Mouse (Mus musculus) testis, postnatal 14 days (tissue): ENCODE results near the gene Fndc3a.
A peak's percentile ranks its signal among the peaks of the same experiment; 100 is the strongest.

Experiments
- DNase-seq: peaks from one replicate; pipeline ENCODE4 v3.0.0; 2021; ENCODE audit warnings: low spot score

Fndc3a gene

DNA sequence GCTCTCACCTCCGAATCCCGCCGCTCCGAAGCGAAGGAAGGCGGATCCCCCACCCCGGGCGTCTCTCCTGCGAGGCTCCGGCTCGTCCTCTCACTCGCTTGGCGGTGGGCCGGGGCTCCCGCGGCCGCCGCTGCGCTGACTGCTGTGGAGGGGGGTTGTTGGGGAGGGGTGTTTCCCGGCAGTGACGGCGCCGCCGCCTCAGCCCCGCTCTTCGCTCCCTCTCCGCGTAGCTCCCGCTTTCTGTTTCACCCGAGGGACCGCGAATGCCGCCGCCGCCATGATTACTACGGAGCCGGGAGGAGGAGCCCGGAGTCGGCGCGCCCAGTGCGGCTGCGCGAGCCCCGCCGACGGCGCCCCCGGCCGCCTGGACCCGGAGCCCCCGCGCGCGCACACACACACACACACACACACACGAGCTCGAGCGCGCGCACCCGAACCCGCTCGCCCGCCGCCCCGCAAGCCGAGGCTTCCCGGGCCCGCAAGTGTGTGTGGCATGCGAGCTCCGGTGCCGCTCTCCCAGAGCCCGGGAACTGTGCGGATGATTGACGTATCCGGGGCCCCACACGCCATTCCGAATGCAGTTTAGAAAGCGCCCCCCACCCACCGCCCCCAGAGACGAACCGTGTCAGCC, at the start of gene Fndc3a:
Gene Fndc3a (minus strand): TSS at position 294 of the 631 bp plus-strand sequence.
- DNase-seq, result peak; percentile 90

DNA sequence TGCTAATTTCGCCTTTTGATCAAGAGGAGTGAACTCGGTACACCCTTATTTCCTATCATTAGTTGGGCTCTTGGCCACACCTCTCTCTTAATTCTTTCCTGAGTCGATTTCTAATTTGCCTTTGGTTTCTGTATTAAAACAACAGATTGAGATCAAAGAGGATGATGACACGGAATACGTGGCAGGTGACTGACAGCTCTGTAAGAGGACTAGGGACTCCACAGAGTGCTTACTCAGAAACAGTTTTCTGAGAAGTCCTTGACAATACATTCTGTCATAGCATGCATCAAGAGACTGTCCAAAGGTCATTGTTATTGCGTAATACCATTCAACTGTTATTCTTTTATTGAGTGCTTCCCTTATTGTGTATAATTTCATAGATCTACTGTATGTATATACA, 43.1 kb upstream of the Fndc3a start:
- DNase-seq, result no peak

DNA sequence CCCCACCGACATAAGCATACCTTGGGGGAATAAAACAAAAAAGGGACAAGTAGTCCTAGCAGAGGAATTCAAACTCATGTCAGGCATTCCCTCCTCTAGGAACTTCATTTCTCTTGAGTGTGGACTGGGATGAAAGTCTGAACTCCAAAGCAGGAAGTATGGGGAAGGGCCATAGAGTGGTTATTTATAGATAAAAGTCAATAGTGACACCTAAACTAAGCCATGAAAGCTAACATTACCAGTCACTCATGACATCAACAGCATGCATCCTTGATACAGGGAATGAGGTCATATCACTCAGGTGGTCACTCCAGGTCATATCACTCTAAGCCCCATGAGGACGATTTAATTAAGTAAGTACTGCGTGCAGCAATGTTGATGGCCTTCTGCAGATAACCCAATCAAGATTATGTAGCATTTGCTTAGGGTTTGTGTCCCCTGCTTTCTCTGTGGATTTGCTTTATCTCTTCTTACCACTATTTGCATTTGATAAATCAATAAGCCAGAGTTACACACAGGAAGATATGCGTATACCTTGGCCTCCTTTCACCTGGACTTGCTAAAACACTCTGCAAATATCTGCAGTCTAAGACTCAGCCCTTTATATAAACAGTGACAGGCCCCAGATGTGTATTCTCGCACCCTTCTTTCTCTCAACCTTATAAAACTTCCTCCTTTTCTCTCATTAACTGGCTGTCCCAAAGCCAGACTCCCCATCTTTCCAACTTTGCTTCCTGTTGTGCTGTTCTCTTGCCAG, 40.8 kb upstream of the Fndc3a start:
- DNase-seq, result no peak

GRCm38 (mm10) chr14:72748331-72748730, 38.5 kb upstream of the Fndc3a start:
- DNase-seq, result no peak

GRCm38 (mm10) chr14:72741667-72742066, 31.9 kb upstream of the Fndc3a start:
- peak; percentile 39 for DNase-seq

- no peak for DNase-seq
These were observed 30.5 kb upstream of the Fndc3a start for GRCm38 (mm10) chr14:72740336-72740735.

DNA sequence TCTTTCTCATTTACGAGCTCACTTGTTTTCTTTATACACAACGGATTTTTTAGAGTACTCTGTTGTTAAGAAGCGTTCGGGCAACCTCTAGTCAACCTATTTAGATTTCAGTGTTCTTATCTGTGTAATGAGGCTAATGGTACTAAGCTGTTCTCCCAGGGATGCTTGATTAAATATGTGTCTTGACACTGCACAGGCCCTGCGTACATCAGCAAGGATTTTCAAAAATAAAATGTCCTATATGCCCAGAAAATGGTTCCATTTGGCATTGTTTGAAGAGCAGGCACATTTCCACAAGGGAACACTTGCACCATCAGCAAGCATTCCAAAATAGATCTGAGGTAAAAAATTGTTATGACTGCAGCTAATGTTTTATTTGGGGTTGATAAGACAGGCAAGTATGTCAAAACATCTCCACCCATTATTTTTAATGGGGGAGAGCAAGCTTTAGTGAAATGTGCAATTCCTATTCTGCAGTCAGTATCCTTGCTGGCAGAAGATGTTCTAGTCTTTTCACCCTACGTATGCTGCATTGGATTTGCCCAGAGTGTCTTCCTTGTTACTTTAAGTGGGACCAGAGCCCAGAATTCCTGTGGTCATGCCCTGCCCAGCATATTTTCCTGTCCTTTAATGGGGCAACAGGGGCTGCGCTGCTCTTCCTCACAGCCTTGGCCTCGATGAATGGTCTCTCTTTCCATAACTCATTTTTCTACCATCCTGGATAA, 29.8 kb upstream of the Fndc3a start:
- DNase-seq, result no peak

DNA sequence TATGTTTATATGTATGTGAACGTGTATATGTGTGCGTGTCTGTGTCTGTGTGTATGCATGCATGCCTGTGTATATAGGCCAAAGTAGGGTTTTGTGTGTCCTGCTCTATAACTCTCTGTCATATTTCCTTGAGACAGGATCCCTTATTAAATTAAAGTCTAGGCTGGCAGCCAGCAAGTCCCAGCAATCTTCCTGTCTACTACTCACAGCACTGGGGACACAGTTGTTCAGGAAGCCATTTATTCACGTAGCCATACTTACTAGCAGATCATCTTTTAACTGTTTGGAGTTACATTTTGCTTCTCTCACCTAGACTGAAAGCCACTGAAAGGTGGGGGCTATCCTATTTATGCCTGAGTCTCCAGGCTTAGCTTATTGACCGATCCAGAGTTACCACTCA, 29.0 kb upstream of the Fndc3a start:
- no peak for DNase-seq

DNA sequence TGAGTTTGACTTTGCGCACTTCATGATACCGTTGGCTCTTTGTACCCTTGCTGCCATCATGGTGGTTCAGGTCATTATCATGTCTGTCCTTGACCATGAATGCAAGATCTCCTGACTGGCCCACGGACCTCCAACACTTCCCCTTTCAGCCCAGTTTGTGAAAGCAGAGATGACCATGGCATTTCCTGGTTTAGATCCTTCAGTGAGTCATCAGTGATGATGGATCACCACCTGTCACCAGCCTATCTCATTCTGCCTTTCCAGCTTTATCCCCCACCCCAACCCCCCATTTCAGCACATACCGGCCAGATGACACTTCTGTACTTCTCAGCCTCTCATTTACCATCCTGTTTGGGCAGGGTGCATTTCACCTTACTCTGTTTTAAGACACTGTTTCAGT, 28.4 kb upstream of the Fndc3a start:
- no peak for DNase-seq

DNA sequence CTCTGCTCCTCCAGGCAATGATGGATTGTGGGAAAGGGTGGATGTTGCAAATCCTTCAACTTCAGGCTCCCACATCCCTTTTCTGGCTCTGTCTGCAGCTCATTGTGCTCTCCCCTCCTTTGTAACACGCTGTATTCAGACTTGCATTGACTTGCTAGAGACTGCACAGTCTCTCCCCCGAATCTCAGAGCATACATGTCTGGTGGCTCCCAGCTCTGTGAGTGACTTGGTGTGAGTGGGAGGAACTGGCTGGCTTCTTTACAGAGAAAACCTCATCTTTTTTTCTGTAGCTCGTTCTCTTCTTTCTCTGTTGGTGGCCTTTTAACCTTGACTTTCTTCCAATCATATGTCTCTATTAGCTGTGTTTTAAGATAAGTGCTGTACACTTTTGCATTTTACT, 16.1 kb upstream of the Fndc3a start:
- DNase-seq, result no peak

GRCm38 (mm10) chr14:72722274-72723053, 12.7 kb upstream of the Fndc3a start:
- DNase-seq, result no peak

- DNase-seq, result no peak
These were observed 6.4 kb upstream of the Fndc3a start for GRCm38 (mm10) chr14:72716175-72716574.

GRCm38 (mm10) chr14:72711130-72711529, 1.3 kb upstream of the Fndc3a start:
- DNase-seq, result no peak

DNA sequence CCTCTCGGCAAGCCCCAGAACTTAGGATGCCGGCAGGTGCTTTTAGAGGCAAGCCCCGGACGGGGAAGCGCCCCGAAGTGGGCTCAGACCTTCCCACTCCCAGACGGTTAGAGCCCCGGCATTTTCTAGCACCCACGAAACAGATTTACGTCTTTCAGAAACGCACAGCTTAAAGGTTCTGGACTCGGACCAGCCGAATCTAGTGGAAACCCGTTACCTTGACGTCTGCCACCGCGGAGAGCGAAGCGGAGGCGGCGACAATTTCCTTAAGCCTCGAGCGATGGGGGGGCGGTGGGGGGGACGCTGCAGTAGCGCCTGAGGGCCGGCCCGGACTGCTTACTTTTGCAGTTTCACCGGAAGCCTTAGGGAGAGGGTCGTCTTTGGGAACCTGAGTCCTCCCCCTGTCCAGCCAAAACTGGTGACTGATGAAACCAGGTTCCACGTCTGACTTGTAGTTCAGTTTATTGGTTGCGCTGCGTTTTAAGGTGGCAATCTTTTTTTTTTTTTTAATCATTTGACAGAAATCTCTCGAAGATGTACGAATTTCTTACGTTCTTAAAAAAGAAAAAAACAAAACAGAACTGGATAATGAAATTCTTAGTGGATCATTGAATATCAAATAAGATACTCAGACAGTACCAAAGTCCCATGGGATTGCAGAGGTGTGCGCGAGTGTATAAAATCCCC, 681 bp upstream of the Fndc3a start:
- DNase-seq, result peak; percentile 79

DNA sequence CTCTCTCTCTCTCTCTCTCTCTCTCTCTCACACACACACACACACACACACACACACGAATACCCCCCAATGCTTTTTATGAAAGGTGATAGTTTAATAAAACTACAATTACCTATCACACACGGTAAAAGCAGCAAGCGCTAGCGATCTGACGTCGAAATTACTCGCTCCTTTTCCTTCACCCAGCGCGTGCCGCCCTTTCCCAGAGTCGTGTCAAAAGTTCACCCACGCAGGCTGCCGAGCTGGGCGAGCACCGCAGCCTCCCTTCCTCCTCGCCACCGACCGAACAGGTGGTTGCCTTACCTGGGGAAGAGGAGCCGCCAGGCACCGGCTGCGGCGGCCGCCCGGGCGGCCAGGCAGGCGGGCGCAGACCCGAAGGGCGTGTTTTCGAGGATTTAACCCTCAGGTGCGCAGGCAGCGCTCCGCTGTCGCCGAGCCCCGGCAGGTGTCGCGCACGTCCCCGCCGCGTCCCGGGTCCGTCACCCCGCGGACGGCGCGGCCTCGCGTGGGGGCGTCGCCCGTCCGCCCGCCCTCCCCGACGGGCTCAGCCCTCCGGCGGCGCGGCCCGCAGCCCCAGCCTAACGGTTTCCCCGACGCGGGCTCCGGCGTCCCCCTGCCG, 603 bp downstream of the Fndc3a start:
- DNase-seq, result peak; percentile 73

DNA sequence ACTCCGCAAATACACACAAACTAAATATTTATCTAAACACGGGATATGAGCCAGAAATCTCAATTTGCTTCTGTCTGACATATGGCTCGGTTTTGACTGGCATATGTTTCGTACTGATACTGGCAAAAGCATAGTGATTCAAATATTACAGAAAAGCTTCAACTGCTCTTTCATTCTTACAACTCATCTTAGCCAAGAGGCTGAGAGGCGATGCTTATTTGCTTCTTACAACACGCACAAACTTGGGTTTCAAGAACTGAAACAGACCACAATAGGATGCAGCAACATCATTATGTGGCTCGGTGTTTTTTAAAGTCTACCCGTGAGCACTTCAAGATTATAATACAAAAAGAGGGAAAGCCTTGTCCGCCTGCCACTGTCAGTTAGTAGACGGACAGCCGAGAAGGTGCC, 1.2 kb downstream of the Fndc3a start:
- no peak for DNase-seq

DNA sequence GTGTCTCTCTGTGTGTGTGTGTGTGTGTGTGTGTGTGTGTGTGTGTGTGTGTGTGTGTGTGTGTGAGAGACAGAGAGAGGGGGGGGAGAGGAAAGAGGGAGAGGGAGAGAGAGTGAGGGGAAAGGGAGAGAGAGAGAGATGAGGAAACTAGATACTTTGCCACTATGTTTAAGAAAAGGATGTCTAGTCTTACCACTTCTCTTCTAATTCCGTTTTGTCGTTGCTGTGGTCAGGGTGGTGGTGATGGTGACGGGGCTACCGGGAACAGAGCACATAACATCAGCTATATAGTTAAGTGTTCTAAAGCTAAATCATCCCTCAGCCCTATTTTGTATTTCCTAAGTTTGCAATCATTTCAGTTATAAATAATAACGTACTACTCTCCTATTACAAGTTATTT, 9.7 kb downstream of the Fndc3a start:
- DNase-seq, result no peak

DNA sequence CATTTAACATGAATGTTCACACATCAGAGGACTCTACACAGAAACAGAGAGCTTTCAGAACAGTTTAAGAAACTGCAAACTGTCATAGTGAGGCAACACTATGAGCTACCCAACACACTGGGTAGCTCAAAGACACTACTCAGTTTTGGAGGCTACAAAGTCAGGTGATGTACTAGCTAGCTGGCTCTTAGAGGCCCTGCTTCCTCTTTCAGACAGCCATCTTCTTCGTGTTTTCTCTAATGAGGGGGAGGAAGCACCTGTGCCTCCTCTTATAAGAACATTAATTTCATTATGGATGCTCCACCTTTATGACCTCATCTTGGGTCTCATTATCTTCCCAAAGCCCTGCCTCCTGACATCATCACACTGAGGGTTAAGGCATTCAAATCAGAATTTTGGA, 18.4 kb downstream of the Fndc3a start:
- no peak for DNase-seq

- no peak for DNase-seq
These were observed 20.3 kb downstream of the Fndc3a start for GRCm38 (mm10) chr14:72689525-72689924.

DNA sequence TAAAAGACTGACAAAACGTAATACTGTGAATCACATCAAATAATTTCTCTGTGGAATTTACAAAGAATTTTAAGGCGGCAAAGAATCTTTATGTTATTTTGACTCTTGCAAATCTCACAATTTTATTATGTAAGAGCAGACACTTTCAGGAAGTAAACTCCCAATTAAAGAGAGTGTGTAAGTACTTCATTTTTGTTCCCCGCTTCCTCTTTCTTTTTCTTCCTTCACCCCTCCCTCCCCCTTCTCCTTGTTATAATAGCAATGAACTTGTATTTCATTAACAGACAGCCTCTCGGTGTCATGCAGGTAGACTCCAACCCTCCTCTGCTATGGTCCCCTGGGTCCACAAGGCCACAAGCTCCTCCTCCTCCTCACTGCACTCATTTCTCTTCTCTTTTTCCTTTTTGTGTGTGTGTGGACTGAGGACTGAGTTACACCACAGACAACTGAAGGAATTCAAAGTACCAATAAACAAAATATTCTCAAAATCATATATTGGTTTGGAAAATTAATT, 24.9 kb downstream of the Fndc3a start:
- no peak for DNase-seq

DNA sequence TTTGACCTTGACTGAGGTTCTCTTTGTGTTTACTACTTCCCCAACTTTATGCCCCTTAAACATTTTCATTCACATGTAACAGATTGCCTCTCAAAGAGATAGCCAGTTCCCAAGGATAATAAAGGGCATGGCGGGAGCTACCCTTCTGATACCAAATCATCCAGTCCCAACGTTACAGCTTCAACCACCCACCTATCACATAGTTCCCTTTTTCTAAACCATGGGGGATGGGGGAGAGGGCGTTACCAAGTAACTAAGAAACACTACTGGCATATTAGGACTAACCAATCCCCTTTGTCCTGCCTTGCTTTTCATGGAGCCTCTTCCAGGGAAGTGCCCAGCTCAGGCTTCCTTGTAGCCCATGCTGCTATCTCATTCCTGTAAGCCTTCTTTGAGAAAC, 32.6 kb downstream of the Fndc3a start:
- no peak for DNase-seq
